ENCODE assay signal across 8 mouse cellular contexts in the genomic region with DNA sequence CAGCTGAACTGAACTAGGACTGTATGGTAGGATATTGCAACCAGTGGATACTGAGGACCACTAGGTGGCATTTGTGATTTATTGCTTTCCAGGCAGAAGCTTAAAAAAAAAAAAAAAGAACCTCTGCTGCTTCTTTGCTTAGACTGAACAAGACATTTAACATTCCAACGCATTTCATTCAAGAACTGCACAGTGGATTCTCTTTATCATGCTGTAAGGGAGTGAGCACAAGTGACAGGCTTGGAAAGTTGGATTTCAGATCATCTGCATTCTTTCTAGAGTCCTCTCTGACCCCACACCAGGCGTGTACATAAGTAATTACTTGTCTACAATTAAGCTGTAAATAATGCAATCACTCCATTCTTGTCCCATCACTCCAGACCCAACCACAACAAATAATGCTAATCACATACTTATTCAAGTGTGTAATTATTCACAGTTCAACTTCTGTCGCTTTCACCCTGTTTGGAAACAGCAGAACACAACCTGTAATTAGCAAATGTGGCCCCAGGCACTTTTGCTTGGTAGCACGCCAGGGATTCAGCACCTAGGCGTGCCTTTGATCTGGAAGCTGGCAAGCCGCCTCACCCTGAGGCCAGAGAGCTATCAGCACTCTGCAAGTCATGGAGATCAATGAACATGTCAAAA.
DNase-seq lines count a peak whose midpoint lies in the region; ATAC-seq and TF ChIP-seq lines count a peak whose summit lies in the region.

No protein-coding gene starts in this region.

- ATAC-seq in neural tube, embryonic 11.5 days (ENCODE audit: insufficient read depth, low FRiP score, low TSS enrichment): peak; percentile 89
- ATAC-seq in stomach, postnatal 0 days (ENCODE audit: low FRiP score, low TSS enrichment): no peak

- no peaks in the 10 kb centered on the region for H3K36me3 ChIP-seq in neural tube, embryonic 11.5 days (ENCODE audit: control insufficient read depth, insufficient read depth, low read length)
- no peaks in the 10 kb centered on the region for H3K36me3 ChIP-seq in stomach, postnatal 0 days (ENCODE audit: control insufficient read depth, insufficient read depth, low read length)

- DNase-seq in neural tube, embryonic 11.5 days (ENCODE audit: low spot score): peak; percentile 13
- DNase-seq in neural tube, embryonic 10.5 days (ENCODE audit: extremely low spot score, low spot score): no peak
- DNase-seq in cerebellum, postnatal 14 days: peak; percentile 83
- peak; percentile 24 to 25 for DNase-seq in heart, postnatal 10 days
- peak; percentile 31 to 33 for DNase-seq in left cerebral cortex, postnatal 10 days (ENCODE audit: extremely low spot score in 1 of 2, low spot score in 2 of 2)
- DNase-seq in stomach, postnatal 0 days (ENCODE audit: low spot score): no peak
- DNase-seq in thymus, postnatal 4 days: no peak
- no peak for DNase-seq in spleen, adult 12 weeks (ENCODE audit: low spot score)

- no peak overlapping the region for H3K4me2 ChIP-seq in neural tube, embryonic 11.5 days (ENCODE audit: low read depth)
- no peak overlapping the region for H3K4me2 ChIP-seq in stomach, postnatal 0 days (replicated peaks; ENCODE audit: low read depth)

- H3K4me3 ChIP-seq in neural tube, embryonic 11.5 days (ENCODE audit: low read depth, low read length): no peak overlapping the region
- H3K4me3 ChIP-seq in stomach, postnatal 0 days (ENCODE audit: low read depth, low read length): no peak overlapping the region

- H3K9me3 ChIP-seq in neural tube, embryonic 11.5 days (ENCODE audit: control insufficient read depth, low read length): no peaks in the 10 kb centered on the region
- no peaks in the 10 kb centered on the region for H3K9me3 ChIP-seq in stomach, postnatal 0 days (ENCODE audit: control insufficient read depth, low read length)

- H3K27ac ChIP-seq in neural tube, embryonic 11.5 days (ENCODE audit: low read depth, low read length): no peak overlapping the region
- no peak overlapping the region for H3K27ac ChIP-seq in stomach, postnatal 0 days (replicated peaks)

- no peak for TF ChIP-seq EP300 in stomach, postnatal 0 days (optimal IDR thresholded peaks at IDR 0.05)

- 0 out of 2 replicates have a peak, but pooled peaks cover 2% of the 10 kb centered on the region for H3K4me1 ChIP-seq in neural tube, embryonic 11.5 days (ENCODE audit: control insufficient read depth, insufficient read depth, low read length)
- no peaks in the 10 kb centered on the region for H3K4me1 ChIP-seq in stomach, postnatal 0 days (replicated peaks; ENCODE audit: control insufficient read depth, insufficient read depth)

- intact Hi-C loops in heart, postnatal 10 days (cut with DNase I): loop anchor here (10.0 kb wide), 1 partner anchor 680 kb away; no protein-coding TSS in a partner anchor
- intact Hi-C loops in left cerebral cortex, postnatal 10 days (cut with DNase I): loop anchor here (10.0 kb wide), 1 partner anchor 180 kb away; a partner anchor contains a TSS

- WGBS in neural tube, embryonic 11.5 days: 8% methylated on average over 6 of the region's 6 CpGs
- 22% methylated on average over 6 of the region's 6 CpGs for WGBS in stomach, postnatal 0 days

- peak; percentile 26; the same call in 1 of the 2 replicates for TF ChIP-seq CTCF in stomach, postnatal 0 days (IDR thresholded peaks at IDR 0.05; ENCODE audit: low read depth)

- H3K9ac ChIP-seq in neural tube, embryonic 11.5 days (ENCODE audit: low read length): no peak overlapping the region
- H3K9ac ChIP-seq in stomach, postnatal 0 days (ENCODE audit: low read length): no peak overlapping the region

- no peaks in the 10 kb centered on the region for H3K27me3 ChIP-seq in neural tube, embryonic 11.5 days (ENCODE audit: control insufficient read depth, insufficient read depth, low read length)
- H3K27me3 ChIP-seq in stomach, postnatal 0 days (ENCODE audit: control insufficient read depth, insufficient read depth, low read length): no peaks in the 10 kb centered on the region

Comparison
In these comparisons a context has a peak if more than half of its experiments do, and no peak if none do; other contexts are left out.
1. DNase-seq: peak in neural tube, embryonic 11.5 days (single experiment), cerebellum, postnatal 14 days (2 of 2), heart, postnatal 10 days (2 of 2) and left cerebral cortex, postnatal 10 days (2 of 2); none in neural tube, embryonic 10.5 days (single experiment), stomach, postnatal 0 days (single experiment), thymus, postnatal 4 days (single experiment) and spleen, adult 12 weeks (single experiment).